Mouse (Mus musculus) bone marrow, adult 2 months (tissue): ENCODE measurements at regions not wholly inside any gene's neighbourhood (a gene's known extent, or its start where the extent isn't known, plus 50 kb on each side); places are given as distances from the start of the nearest gene placed in this dataset.
"Not testable (repeated sequence)": the region's sequence is repeated elsewhere in the genome, so short reads cannot be mapped to it uniquely, and the experiment has no call there.

Experiments used
- H3K27ac ChIP-seq: fragments of 200-500 bp; 2 replicates; pipeline ENCODE4 v1.5.1; 2012; ENCODE audit warnings: low read depth, mild to moderate bottlenecking, control low read depth, inconsistent platforms, low read length; ENCODE audit not compliant: control insufficient read depth, poor library complexity, insufficient read depth
- H3K4me1 ChIP-seq: fragments of 200-500 bp; 2 replicates; pipeline ENCODE4 v1.6.1; 2011; ENCODE audit warnings: low read length; ENCODE audit not compliant: control insufficient read depth, insufficient read depth
- H3K4me3 ChIP-seq: fragments of 200-500 bp; replicated peaks from 2 replicates; pipeline ENCODE3; 2011; ENCODE audit warnings: mild to moderate bottlenecking, low read depth, low read length, control low read depth; ENCODE audit not compliant: control insufficient read depth
- CTCF ChIP-seq: fragments of 200-500 bp; IDR thresholded peaks from 2 replicates; pipeline ENCODE4 v1.5.1; 2011; ENCODE audit warnings: low read length, control low read depth; ENCODE audit not compliant: control insufficient read depth, insufficient read depth
- POLR2A ChIP-seq: fragments of 200-500 bp; IDR thresholded peaks from 2 replicates; pipeline ENCODE4 v1.6.1; 2011; ENCODE audit warnings: low read depth, mild to moderate bottlenecking, control low read depth, low read length, borderline replicate concordance; ENCODE audit not compliant: control insufficient read depth
- WGBS: fragments of 180-500 bp; shearing (Covaris S2); methylation state at CpG from one replicate; pipeline ENCODE4 v1.1.7; 2018; 5-methylcytosine and 5-hydroxymethylcytosine counted together

GRCm38 (mm10) chr6:100404161-100404560 is 116.9 kb upstream of the Rybp start:
- Histone ChIP-seq H3K4me1 (peaks cover 2% of the 10 kb centered on the region; the same call in 1 of the 2 replicates), H3K4me3 (no peak overlapping the region), H3K27ac (no peak overlapping the region)
- 80% methylated on average over 3 of the region's 3 CpGs for WGBS
- TF ChIP-seq CTCF = no peak
- no peak for TF ChIP-seq POLR2A

- 37% methylated on average over 4 of the region's 4 CpGs for WGBS
- TF ChIP-seq CTCF (no peak), POLR2A (no peak)
- H3K27ac ChIP-seq = no peak overlapping the region
- no peak overlapping the region for H3K4me3 ChIP-seq
- H3K4me1 ChIP-seq = peaks cover 2% of the 10 kb centered on the region; the same call in 1 of the 2 replicates
Measured at GRCm38 (mm10) chr6:100402716-100403115, 115.4 kb upstream of the Rybp start.

DNA sequence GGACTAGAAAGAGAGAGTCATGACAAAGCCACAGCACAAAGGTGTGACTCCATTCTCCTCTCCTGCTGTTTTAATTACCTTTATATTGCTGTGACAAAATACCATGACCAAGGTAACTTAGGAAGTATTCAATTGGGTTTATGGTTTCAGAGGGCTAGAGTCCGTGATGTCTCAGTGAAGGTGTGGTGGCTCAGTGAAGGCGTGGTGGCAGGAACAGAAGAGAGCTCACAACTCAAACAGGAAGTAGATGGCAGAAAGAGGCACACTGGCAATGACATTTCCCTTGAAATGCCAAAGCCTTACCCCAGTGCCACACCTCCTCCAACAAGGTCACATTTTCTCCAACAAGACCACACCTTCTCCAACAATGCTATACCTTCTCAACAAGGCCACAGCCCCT is 114.4 kb upstream of the Rybp start:
- 72% methylated on average over 2 of the region's 2 CpGs for WGBS

DNA sequence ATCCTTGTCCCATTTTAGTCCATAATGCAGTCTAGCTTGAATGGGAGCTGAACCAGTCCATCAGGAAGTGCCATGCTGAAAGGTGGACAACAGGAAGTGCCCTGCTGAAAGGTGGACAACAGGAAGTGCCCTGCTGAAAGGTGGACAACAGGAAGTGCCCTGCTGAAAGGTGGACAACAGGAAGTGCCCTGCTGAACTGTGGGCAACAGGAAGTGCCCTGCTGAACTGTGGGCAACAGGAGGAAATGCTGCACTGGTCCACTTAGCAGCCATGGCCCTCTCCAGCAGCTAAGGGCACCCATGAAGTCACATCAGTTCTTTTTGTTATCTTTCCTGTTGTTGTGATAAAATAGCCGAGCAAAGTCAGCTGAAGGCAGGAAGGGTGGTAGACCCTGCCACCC is 112.1 kb upstream of the Rybp start:
- not testable (repeated sequence) for H3K4me3 ChIP-seq, H3K4me1 ChIP-seq
- 38% methylated on average over 1 of the region's 1 CpGs for WGBS
- H3K27ac ChIP-seq = peak overlapping the region; percentile 16; the same call in 1 of the 2 replicates

More for the DNA sequence above, 114.4 kb upstream of the Rybp start:
- H3K4me3 ChIP-seq = no peak overlapping the region
- peaks cover 2% of the 10 kb centered on the region; the same call in 1 of the 2 replicates for H3K4me1 ChIP-seq
- TF ChIP-seq CTCF (no peak), POLR2A (no peak)
- no peak overlapping the region for H3K27ac ChIP-seq

- TF ChIP-seq CTCF = no peak
- no peak for TF ChIP-seq POLR2A
- 84% methylated on average over 14 of the region's 14 CpGs for WGBS
- Histone ChIP-seq H3K4me3 (no peak overlapping the region), H3K27ac (no peak overlapping the region), H3K4me1 (peaks cover 2% of the 10 kb centered on the region; the same call in 1 of the 2 replicates)
Measured at GRCm38 (mm10) chr6:100396311-100397200, 109.3 kb upstream of the Rybp start.

- no peak overlapping the region for H3K4me3 ChIP-seq
- 70% methylated on average over 7 of the region's 7 CpGs for WGBS
- TF ChIP-seq POLR2A (no peak), CTCF (no peak)
- no peak overlapping the region for H3K27ac ChIP-seq
- H3K4me1 ChIP-seq = no peaks in the 10 kb centered on the region; the same call in 1 of the 2 replicates
Measured at GRCm38 (mm10) chr6:100390258-100390910, 103.1 kb upstream of the Rybp start.

GRCm38 (mm10) chr6:100387042-100387441 is 99.8 kb upstream of the Rybp start:
- no peak overlapping the region for H3K4me3 ChIP-seq
- whole genome bisulfite sequencing = 67% methylated on average over 5 of the region's 5 CpGs
- H3K4me1 ChIP-seq = no peaks in the 10 kb centered on the region; the same call in 1 of the 2 replicates
- TF ChIP-seq POLR2A (no peak), CTCF (no peak)
- no peak overlapping the region for H3K27ac ChIP-seq

GRCm38 (mm10) chr6:100385640-100386039 is 98.4 kb upstream of the Rybp start:
- Histone ChIP-seq H3K27ac (no peak overlapping the region), H3K4me3 (no peak overlapping the region), H3K4me1 (peaks cover 3% of the 10 kb centered on the region)
- WGBS = 79% methylated on average over 8 of the region's 8 CpGs
- no peak for TF ChIP-seq POLR2A
- no peak for TF ChIP-seq CTCF

- 13% methylated on average over 5 of the region's 5 CpGs for WGBS
- TF ChIP-seq CTCF (no peak), POLR2A (no peak)
- Histone ChIP-seq H3K27ac (peak overlapping the region; percentile 56; the same call in 1 of the 2 replicates), H3K4me1 (peaks cover 8% of the 10 kb centered on the region), H3K4me3 (no peak overlapping the region)
Measured at GRCm38 (mm10) chr6:100381046-100381445, 93.8 kb upstream of the Rybp start.
